Mouse (Mus musculus): Measurements from ENCODE around the gene Wdr54.

Gene Wdr54

DNA sequence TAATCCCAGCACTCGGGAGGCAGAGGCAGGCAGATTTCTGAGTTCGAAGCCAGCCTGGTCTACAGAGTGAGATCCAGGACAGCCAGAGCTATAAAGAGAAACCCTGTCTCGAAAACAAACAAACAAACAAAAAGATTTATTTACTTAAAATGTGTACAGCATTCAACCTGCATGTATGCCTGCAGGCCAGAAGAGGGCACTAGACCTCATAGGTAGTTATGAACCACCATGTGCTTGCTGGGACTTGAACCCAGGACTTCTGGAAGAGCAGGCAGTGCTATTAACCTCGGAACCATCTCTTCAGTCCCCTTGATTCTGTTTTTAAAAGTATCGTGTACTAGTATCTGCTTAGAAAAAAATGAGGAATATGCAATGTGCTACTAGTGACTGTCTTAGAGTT lies 28.8 kb downstream of the Wdr54 start:
- DNase-seq (ENCODE audit: low spot score in 2 of 2): no peak

DNA sequence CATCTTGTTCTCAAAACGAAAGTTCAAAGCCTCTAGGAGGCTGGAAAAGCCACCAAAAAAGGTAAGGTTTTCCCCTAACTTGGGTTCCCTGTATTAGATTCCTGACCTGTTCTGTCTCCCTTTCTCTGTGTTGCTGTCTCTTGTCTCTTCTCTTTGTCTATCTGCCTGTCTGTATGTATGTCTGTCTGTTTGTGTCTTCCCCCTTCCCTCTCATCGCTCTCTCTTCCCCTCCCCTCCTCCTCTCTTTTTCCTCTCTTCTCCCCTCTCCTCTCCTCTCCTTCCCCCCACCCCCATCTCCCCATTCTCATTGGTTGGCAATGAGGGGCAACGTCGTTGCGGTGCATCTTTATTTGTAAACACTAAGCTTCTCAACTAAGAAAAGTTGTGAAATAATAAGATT lies 30.9 kb downstream of the Wdr54 start, which contains the start of gene Ino80b:
Ino80b (minus strand) TSS at position 101 of the 400 bp plus-strand sequence.
- DNase-seq (ENCODE audit: low spot score in 2 of 2): no peak

- peak; percentile 87 to 93 for DNase-seq (ENCODE audit: low spot score in 2 of 2)
These were observed 31.3 kb downstream of the Wdr54 start for GRCm38 (mm10) chr6:83124851-83125312.

DNA sequence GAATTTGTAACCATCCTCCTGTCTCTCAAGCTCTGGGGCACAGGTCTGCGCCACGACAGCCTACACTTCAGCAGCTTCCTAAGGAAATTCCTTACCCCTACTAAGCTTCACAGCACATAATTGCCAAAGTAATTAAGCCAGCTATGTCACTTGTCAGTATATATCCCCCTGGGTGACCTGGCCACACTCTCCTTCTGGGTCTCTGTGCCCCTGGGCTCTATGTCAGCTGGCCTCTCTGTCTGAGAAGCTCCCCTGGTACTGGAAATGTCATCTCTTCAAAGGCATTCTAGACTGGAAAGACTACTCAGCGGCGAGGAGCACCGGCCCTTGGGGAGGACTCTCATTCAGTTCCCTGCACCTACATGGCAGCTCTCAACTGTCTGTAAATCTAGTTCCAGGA lies 33.2 kb downstream of the Wdr54 start:
- DNase-seq (ENCODE audit: low spot score in 2 of 2): no peak

DNA sequence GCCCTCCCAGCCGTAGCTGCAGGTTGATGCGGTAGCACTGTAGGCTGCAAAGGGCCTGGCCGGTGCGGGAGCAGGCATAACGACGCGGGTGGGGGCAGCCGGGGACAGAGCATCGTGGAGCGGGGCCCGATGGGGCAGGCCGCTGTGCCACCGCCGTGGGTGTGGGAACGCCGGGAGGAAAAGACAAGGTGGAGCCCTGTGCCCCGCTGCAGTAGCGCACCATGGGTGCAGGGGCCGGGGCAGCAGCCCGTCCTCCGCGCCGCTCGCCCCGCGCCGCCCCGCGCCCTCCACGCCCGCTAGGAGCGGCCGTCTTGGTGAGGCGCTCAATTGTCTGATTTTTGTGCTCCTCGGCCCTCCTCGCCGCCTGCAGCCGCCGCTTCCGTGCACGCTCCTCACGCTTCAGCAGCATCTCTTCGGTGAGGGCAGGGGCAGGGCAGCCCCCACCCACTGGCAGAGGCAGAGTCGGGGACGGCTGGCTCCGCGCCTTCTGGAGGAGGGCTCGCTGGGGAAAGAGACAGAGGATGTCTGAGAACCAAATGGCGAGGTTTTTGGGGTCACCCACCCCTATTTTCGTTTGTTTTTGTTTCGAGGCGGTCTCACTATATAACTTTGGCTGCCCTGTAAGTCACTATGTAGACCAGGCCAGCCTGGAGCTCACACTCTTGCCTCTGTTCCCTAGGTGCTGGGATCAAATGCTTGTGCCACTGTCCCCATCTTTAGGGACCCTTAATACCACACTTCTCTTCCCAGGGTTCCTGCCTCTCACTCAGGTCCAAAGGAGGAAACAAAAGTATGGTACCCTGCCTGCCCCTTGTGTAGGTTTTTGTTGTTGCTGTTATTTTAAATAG lies 34.1 kb downstream of the Wdr54 start:
- no peak for DNase-seq (ENCODE audit: low spot score in 2 of 2)

GRCm38 (mm10) chr6:83120930-83121862 lies 35.0 kb downstream of the Wdr54 start, which contains the start of gene Wbp1:
TSS of gene Wbp1 (minus strand) at chr6:83121559.
- DNase-seq (ENCODE audit: low spot score in 2 of 2): peak; percentile 90 to 94

DNA sequence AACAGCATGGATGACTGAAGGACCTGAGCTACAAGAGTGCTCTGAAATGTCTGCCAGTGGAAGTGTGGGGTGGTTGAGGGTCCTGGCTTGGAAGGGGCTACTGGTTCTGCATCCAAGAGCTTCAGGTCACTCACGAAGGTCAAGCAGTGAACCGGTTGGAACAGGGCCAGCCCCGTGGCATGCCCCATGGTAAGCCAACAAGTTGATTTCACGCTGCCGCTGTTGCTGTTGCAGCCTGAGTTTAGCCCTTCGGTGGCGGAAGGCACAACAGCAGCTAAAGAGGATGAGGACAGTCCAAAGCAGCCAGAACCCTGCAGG lies 36.5 kb downstream of the Wdr54 start:
- DNase-seq (ENCODE audit: low spot score in 2 of 2): no peak

DNA sequence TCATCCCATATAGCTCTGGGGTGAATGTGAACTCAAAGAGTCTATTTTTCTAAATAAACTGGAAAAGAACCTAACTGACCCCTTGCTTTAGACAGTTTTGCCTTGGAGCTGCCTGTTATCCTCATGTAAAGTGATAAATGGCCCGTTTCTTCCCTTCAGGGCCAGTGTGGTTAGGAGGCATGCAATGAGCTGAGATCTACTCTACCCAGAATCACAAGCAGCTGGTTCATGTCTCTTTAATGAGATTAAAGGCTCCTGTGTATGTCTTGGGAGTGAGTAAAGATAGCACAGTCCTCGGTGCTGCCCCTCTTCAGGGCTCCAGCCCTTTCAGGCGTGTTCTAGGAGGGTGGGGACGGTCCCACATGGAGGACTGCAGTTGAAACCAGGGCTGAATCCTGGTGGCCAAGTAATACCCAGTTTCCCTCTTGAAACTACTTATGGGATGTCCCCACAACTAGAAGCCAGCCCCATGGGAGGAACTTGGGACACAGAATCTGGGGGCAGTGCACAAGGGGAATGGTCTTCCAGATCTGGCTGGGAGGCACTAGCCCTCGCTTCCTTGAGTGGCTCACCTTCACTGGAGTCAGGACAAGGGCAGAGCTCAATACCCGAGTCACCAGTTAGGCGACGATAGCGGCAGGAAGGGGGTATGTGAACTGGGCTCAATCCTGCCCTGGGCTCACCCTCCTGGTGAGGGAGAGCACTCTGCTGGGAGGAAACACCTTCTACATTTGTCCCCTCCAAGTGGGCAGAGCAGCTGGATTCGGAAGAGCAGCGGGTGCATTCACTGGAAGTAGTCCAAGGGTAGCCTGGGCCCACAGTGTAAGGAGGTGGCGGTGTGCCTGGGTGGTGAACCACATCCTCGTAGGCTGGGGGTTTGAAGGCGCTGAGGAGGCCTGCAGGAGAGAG lies 37.1 kb downstream of the Wdr54 start:
- no peak for DNase-seq (ENCODE audit: low spot score in 2 of 2)

DNA sequence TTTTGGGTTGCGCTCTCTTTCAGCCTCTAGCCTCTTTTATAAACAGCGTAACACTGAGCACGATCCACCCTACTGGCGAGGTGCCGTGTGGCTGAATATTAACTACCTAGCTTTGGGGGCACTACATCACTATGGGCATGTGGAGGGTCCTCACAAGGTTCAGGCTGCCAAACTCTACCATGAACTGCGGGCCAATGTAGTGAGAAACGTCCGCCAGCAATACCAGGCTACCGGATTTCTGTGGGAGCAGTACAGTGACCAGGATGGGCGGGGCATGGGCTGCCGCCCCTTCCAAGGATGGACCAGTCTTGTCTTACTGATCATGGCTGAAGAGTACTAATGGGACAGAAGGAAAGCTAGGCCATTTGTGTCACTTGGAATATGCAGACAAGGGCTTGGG lies 37.8 kb downstream of the Wdr54 start:
- DNase-seq (ENCODE audit: low spot score in 2 of 2): no peak

DNA sequence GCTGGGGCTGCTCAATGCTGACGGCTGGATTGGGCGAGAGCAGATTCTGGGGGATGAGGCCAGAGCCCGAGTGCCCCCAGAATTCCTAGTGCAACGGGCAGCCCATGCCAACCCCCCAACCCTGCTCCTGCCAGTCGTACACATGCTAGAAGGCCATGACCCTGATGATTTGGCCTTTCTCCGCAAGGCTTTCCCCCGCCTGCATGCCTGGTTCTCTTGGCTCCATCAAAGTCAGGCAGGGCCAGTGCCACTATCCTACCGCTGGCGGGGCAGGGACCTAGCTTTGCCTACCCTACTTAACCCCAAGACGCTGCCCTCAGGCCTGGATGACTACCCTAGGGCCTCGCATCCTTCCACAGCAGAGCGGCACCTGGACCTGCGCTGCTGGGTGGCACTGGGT lies 38.6 kb downstream of the Wdr54 start:
- no peak for DNase-seq (ENCODE audit: low spot score in 2 of 2)

- DNase-seq (ENCODE audit: low spot score in 2 of 2): no peak
These were observed 39.1 kb downstream of the Wdr54 start for GRCm38 (mm10) chr6:83117165-83117438.

DNA sequence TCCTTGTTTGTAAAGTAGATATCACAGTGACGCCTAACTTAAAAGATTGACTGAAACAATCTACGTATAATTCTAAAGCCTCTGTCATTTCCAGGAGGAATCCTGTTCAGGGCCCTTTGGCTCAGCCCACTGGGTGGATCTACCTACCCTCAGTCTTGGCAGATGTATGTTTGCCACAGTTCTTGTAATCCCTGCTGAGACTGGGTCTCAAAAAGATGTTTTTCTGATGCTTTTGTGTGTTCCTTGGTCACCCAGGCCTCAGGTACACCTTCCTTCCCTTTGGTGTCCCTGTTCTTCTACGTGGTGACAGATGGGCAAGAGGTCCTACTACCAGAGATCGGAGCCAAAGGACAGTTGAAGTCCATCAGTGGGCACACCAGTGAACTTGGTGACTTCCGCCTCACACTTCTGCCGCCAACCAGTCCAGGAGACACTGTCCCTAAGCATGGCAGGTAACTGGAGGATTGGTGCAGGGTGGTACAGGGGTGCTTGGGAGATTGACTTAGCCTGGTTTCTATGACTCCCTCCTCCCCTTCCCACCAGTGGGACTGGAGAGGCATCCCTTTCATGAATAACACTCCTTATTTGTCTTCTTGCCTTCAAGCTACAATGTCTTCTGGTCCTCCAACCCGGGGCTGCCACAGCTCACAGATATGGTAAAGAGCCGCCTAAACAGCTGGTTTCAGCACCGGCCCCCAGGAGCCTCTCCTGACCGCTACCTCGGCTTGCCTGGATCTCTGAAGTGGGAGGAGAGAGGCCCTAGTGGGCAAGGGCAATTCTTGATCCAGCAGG lies 39.6 kb downstream of the Wdr54 start:
- DNase-seq (ENCODE audit: low spot score in 2 of 2): no peak

DNA sequence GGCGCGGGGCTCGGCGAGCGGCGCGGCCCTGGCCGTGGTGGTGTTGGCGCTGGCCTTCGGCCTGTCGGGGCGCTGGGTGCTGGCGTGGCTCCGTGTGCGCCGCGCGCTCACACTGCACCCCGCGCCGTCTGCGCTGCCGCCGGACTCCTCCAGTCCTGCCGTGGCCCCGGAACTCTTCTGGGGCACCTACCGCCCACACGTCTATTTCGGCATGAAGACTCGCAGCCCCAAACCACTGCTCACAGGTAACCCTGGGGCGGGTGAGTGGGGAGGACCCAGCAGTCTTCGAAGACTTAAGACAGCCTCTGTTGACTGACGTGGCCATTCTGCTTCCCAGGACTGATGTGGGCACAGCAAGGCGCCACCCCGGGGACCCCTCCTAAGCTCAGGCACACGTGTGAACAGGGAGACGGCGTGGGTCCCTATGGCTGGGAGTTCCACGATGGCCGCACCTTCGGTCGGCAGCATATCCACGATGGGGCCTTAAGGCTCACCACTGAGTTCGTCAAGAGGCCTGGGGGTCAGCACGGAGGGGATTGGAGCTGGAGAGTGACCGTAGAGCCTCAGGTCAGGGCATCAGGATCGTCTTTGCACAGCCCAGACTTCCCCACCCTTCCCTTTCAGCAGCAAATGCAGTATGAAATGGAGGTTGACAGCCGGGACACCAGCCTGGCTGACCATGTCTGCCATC lies 40.4 kb downstream of the Wdr54 start:
- DNase-seq (ENCODE audit: low spot score in 2 of 2): no peak

DNA sequence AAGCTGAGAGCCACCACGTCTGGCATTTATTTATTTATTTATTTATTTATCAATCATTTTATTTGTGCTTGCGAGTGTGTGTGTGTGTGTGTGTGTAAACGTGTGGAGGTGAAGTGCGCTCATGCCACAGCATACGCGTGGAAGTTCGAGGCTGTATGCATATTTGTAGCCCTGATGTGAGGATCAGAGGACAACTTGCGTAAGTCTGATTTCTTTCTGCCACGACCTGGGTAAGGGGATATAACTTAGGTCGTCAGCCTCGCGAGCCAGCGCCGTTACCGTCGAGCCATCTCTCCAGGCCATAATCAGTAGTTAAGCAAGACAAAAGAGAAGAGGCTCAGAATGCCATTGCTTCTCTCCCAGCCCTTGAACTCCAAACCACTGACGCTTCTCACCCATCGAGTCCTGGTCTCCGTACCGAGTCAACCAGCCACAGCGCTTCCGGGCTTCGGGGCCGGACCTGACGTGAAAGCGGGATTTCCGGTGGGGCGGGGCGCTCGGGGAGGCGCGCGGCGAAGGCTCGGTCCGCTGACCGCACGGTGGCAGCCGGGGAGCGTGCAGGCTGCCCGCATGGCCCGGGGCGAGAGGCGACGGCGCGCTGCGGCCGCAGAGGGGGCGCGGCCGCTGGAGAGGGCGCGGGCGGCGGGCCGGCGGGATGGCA lies 41.1 kb downstream of the Wdr54 start, which contains the start of gene Mogs:
Mogs (plus strand) TSS at position 486 of the 661 bp plus-strand sequence.
- peak; percentile 92 to 95 for DNase-seq (ENCODE audit: low spot score in 2 of 2)

DNA sequence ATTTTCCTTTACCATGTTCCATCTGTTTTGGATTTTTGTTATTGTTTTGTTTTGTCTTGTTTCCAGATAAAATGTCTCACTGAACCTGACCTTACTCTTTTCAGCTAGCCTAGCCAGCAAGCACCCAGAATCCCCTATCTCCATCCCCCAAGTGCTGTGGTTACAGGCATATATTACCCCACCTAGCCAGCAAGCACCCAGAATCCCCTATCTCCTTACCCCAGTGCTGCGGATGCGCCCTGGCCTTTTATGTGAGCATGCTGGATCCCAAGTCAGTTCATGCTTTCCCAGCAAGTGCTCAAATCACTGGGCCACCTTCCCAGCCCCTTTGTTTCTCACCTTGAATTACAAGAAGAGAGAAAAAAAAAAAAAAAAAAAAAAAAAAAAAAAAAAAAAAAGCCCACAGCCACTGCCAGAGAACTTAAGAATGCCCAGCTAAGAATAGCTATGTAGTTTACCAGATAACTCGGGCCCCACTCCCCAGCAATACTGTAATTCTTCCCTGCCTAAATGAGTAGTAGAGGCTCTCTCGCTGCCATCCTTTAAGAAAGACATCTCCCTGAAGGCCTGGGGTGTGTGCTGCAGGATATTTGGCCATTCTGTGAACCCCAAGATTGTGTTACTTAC lies 44.6 kb downstream of the Wdr54 start:
- no peak for DNase-seq (ENCODE audit: low spot score in 2 of 2)

DNA sequence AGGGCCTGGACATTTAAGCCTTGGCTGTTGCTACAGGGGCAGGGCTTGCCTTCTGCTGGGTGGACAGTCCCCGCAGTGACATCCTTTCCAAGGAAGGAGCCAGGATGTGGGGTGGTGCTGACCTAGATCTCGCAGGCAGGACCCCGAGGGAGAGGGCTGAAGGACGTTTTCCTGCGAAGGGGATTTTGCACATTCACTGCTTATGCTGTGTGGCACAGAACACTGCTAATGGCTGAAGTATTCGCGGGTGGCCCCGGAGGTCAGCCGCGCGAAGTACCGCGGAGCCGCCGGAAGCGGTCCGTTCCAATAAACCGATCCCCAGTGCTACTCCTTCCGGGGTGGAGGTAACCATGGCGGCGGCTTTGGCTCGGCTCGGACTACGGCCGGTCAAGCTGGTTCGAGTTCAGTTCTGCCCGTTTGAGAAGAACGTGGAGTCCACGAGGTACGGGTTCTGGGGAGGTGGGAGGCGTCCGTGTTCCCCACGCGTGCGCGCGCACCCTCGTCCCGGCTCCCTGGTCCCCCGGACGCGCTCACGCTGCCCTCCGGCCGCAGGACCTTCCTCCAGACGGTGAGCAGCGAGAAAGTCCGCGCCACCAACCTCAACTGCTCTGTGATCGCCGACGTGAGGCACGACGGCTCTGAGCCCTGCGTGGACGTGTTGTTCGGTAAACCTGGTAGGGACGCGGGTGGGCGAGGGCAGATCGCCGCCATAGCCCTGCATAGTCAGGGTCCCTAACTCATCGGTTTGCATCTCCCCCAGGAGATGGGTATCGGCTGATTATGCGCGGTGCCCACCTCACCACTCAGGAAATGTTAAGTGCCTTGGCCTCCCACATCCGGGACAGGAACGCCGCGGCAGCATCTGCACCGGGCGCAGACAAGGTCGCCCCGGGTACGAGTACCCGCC lies 47.2 kb downstream of the Wdr54 start, which contains the start of gene Mrpl53:
Mrpl53 (plus strand) TSS at position 279 of the 907 bp plus-strand sequence.
- peak; percentile 76 to 82 for DNase-seq (ENCODE audit: low spot score in 2 of 2)

DNA sequence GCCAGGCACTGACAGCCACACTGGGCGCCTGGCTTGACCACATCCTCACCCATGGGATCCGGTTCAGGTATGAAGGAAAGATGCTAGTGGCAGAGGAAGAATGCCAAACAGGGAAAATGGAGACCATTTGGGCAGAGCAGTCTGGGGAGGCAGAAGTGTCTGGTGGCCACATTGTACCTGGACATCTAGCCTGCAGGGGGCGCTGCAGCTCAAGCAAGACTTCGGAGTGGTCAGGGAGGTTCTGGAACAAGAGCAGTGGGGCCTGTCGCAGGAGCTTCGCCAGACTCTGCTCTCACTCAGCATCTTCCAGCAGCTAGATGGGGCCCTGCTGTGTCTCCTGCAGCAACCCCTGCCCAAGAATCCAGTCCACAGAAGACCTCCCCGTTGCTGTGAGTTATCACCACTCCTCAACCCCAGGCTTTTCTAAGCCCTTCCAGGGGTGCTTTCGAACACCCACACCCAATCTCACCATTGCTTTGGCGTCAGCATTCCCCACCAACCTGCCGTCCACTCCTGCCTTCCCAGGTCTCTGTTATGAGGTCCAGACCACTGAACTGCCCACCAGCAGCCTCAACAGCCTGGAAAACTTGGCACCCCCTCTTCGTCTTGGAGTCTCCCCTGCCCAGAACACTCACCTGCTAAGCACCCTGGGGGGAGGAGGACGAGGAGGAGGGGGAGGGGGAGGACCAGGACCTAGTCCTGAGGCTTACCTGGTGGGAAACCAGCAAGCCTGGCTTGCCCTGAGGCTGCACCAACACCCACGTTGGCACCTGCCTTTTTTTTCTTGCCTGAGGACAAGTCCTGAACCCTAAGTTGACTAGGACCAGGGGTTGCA lies 48.4 kb downstream of the Wdr54 start:
- peak; percentile 59 to 73 for DNase-seq (ENCODE audit: low spot score in 2 of 2)
